Mouse (Mus musculus): Measurements from ENCODE around the gene Zdhhc18.

DNA sequence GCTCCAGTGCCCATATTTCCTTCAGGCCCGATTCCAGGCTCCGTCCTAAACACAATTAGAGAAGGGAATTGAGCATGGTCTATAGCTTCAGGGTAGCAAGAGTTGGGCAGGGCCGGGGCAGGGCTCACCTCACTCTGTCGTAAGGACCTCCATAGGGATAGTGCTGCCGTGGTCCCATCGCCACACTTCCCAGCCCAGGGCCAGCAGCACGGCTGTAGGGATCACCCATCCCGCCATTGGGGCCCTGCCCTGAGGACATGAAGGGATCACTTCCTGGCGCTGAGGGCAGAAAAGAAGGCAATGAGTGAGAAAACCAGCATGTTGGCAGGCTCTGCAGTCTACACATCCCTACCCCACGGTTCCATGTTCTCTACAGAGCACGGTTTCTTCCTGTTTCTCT is 36.6 kb upstream of the Zdhhc18 start:
- TF ChIP-seq CTCF (IDR thresholded peaks at IDR 0.05; ENCODE audit: low read depth) (no peak), EP300 (IDR thresholded peaks at IDR 0.05; ENCODE audit: low read depth) (no peak)
